Mouse (Mus musculus) embryonic facial prominence, embryonic 14.5 days (tissue): ENCODE data around the gene Birc7. TPM values are rescaled to one million over a fixed set of nuclear protein-coding genes. Genes with fewer than 3 reads are reported as not detected.

ENCODE experiments used
- ATAC-seq: fragments of 200-750 bp; cut with Nextera tagmentation; 2 replicates; pipeline ENCODE4 v1.8.0; 2017; ENCODE audit warnings: low read depth, moderate number of reproducible peaks, moderate TSS enrichment
- DNase-seq: peaks from one replicate; pipeline ENCODE4 v3.0.0-alpha.2; 2015; ENCODE audit warnings: low spot score
- H3K27ac ChIP-seq: fragments of 300-500 bp; sonication (generic); replicated peaks from 2 replicates; pipeline ENCODE4 v1.5.1; 2014; ENCODE audit warnings: low read depth, mild to moderate bottlenecking, low read length, moderate library complexity
- H3K27me3 ChIP-seq: fragments of 300-500 bp; sonication (generic); replicated peaks from 2 replicates; pipeline ENCODE4 v1.6.1; 2014; ENCODE audit warnings: low read length; ENCODE audit not compliant: control insufficient read depth, insufficient read depth
- H3K36me3 ChIP-seq: fragments of 300-500 bp; sonication (generic); 2 replicates; pipeline ENCODE4 v1.6.1; 2014; ENCODE audit warnings: low read length, mixed read lengths; ENCODE audit not compliant: control insufficient read depth, insufficient read depth
- H3K4me1 ChIP-seq: fragments of 300-500 bp; sonication (generic); 2 replicates; pipeline ENCODE4 v1.6.1; 2014; ENCODE audit warnings: antibody characterized with exemption, low read length; ENCODE audit not compliant: control insufficient read depth, insufficient read depth
- H3K4me2 ChIP-seq: fragments of 300-500 bp; sonication (generic); 2 replicates; pipeline ENCODE4 v1.6.1; 2014; ENCODE audit warnings: low read depth, mild to moderate bottlenecking, low read length, moderate library complexity, mixed read lengths
- H3K4me3 ChIP-seq: fragments of 300-500 bp; sonication (generic); 2 replicates; pipeline ENCODE4 v1.5.1; 2014; ENCODE audit warnings: low read depth, mild to moderate bottlenecking, low read length
- H3K9ac ChIP-seq: fragments of 300-500 bp; sonication (generic); 2 replicates; pipeline ENCODE4 v1.6.1; 2014; ENCODE audit warnings: low read depth, mild to moderate bottlenecking, low read length, moderate library complexity, mixed read lengths
- H3K9me3 ChIP-seq: fragments of 300-500 bp; sonication (generic); 2 replicates; pipeline ENCODE4 v1.6.1; 2016; ENCODE audit warnings: low read length; ENCODE audit not compliant: control insufficient read depth
- WGBS: fragments of 180-500 bp; shearing (Covaris S2); extraction: QIAGEN DNeasy Blood & Tissue Kit; methylation state at CpG from one replicate; pipeline ENCODE4 v1.1.7; 2014; 5-methylcytosine and 5-hydroxymethylcytosine counted together
- polyA plus RNA-seq: library from polyadenylated mRNA; unstranded; fragments of >200 nt; fragmentation: Nextera tagmentation; extraction: Ambion mirVana; gene quantifications from 2 replicates; pipeline ENCODE4 v1.2.1, GENCODE M21; 2014

Birc7 gene
- polyA plus RNA-seq, 1 experiment from 2014 or later, result not detected

DNA sequence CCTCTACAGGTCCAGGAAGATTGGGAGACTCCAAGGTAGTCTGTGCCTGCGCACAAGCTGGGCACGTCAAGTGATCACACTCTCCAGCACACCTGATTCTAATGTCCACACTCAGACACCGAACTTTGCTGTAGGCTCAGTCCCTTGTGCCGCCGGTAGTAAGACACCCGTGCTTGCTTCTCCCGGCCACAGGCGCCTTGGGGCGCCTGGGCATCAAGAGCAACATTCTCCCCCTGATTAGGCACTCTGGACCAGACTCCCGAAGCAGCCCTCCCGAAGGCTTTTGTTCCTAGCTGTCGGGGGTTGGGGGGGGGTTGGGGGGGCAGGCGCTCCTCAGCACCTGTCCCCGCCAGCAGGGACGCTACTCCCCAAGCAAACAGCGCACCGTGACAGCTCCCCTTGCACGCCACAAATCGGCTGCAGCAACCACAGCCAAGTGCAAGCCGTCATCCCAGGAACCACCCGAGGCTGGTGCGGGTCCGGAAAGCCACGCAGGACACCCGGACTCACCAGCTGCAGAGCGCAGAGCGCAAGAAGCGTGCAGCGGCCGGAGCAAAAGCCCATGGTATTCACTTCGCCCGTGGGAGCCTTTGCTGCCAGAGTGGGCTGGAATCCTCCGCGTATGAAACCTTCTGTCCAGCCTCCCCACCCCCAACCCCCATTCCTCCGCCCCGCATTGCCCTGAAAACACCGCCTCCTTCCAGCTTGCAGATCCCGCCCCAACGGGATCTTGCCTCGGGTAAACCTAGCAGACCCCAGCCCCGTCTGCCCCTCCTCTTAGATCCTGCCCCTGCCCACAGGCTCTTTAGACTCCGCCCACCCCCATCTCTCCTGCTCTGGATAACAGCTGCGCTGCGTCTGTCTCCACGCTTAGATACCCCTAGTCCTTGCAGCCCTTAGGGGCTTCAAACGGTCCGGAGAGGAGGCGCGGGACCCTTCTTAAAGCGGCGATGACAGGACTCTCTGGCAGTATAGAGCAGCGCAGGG is 25.5 kb downstream of the Birc7 start, which contains the start of gene Nkain4:
Gene Nkain4, minus strand, starts transcription at position 639 of the 987 bp plus-strand sequence.
- Histone ChIP-seq H3K9me3 (no peaks in the 10 kb centered on the region), H3K27me3 (peaks cover 4% of the 10 kb centered on the region), H3K4me1 (peaks cover 18% of the 10 kb centered on the region; the same call in 1 of the 2 replicates), H3K27ac (no peak within 1 kb of the TSS; the same call in 1 of the 2 replicates), H3K4me3 (peak within 1 kb of the TSS; percentile 45), H3K4me2 (peak within 1 kb of the TSS; percentile 79), H3K36me3 (no peaks in the 10 kb centered on the region), H3K9ac (peak within 1 kb of the TSS; percentile 56)
- DNase-seq (peak; percentile 95), ATAC-seq (peak; percentile 94)
- 1% methylated on average over 40 of the region's 52 CpGs for WGBS

DNA sequence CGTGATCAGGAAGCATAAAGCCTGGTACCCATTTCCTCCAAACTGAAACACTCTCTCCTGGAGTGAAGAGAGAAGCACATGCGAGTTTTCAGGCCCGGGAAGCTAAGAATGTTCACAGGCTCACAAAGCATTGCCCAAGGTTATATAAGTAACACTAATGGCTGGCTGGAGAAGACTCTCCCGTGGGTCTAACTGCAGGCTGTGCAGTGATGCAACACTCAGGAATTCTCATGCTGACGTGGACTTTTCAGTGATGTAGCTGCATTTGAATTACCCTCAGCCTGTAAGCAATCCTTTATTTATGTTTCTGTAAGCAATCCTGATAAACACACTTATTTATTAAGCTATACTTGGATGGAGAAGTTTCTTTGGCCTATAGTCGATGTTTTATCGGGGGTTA is 30.8 kb downstream of the Birc7 start:
- H3K9me3 ChIP-seq, result no peaks in the 10 kb centered on the region
- WGBS, result 70% methylated on average over 7 of the region's 7 CpGs
- peaks cover 4% of the 10 kb centered on the region; the same call in 1 of the 2 replicates for H3K27me3 ChIP-seq
- no peak overlapping the region for H3K4me2 ChIP-seq
- no peak overlapping the region for H3K27ac ChIP-seq
- no peak for ATAC-seq
- H3K4me3 ChIP-seq, result no peak overlapping the region
- H3K9ac ChIP-seq, result no peak overlapping the region
- H3K4me1 ChIP-seq, result no peaks in the 10 kb centered on the region
- no peak for DNase-seq
- no peaks in the 10 kb centered on the region for H3K36me3 ChIP-seq

DNA sequence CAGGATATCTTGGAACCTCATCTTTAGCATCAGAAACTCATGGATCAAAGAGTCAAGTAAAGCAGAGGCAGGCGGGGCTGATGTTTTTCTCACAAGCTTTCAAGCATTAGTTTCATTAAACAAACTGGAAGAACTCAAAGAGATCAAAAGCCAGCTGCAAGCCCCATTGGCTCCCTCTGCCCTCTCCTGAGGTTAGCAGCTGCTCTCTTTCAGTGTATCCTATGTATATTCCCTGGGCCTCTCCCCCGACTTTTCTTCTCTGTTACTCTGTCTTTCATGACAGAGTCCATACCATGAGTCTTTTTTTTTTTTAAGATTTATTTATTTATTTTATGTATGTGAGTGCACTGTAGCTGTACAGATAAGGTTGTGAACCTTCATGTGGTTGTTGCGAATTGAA is 31.4 kb downstream of the Birc7 start:
- no peak overlapping the region for H3K4me2 ChIP-seq
- H3K9me3 ChIP-seq, result no peaks in the 10 kb centered on the region
- no peak overlapping the region for H3K27ac ChIP-seq
- DNase-seq (no peak), ATAC-seq (no peak)
- H3K9ac ChIP-seq, result no peak overlapping the region
- no peaks in the 10 kb centered on the region for H3K36me3 ChIP-seq
- peaks cover 4% of the 10 kb centered on the region; the same call in 1 of the 2 replicates for H3K27me3 ChIP-seq
- WGBS, result 69% methylated on average over 3 of the region's 3 CpGs
- no peak overlapping the region for H3K4me3 ChIP-seq
- H3K4me1 ChIP-seq, result no peaks in the 10 kb centered on the region

DNA sequence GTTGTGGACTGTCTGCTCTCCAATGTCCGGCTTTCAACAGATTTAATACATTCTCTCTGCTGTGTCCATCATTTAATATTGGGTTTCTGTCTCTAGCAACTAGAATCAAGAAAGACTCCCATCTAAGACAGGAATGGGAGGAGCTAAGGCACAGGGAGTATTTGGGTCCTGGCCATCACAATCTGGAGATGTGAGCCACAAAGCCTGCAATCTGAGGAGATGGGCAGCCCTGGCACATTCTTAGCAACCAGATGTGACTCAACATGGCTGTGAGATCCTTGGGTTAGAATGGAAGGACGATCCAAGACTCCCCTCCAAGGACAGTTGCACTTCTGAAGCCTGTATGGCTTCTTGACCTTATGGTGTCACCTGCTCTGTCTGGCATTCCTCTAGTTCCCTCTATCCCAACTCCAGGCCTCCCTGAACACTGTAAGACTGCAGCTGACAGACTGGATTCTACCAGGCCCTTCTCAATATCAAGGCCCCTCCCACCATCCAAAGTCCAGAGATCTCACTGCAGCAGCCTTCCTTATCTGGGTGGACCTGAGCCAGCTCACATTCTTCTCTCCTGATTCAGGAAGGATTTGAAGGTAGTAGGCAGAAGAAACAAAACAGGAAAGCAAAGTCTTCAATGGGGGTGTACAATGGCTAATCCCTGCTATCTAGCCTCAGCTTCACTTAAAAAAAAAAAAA is 33.9 kb downstream of the Birc7 start:
- Histone ChIP-seq H3K9me3 (no peaks in the 10 kb centered on the region), H3K36me3 (no peaks in the 10 kb centered on the region), H3K4me2 (no peak overlapping the region), H3K4me1 (no peaks in the 10 kb centered on the region), H3K9ac (no peak overlapping the region), H3K27ac (no peak overlapping the region), H3K27me3 (no peaks in the 10 kb centered on the region), H3K4me3 (no peak overlapping the region)
- no peak for DNase-seq
- 74% methylated on average over 2 of the region's 2 CpGs for WGBS
- ATAC-seq, result no peak

DNA sequence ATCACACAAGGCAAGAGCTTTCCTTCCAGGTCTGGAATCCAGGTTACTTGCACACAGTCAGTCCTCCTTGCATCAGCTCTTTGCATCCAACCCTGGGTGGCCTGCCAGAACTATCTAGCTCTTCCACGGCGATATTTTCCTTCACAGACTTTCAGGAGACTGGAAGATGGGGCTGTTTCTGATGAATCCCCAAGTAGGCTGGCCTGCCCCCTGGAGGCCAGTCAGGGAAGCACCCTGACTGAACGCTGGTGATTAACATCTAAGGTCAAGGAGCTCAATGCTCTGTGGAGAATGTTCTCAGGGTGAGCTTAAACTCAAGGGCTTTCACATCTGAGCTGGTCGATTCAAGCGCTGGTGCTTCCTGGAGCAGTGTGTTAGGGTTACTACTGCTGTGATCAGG is 35.1 kb downstream of the Birc7 start:
- Histone ChIP-seq H3K4me3 (no peak overlapping the region), H3K4me1 (peaks cover 6% of the 10 kb centered on the region), H3K4me2 (no peak overlapping the region), H3K9me3 (no peaks in the 10 kb centered on the region), H3K36me3 (0 out of 2 replicates have a peak, but pooled peaks cover 2% of the 10 kb centered on the region), H3K27ac (no peak overlapping the region), H3K27me3 (no peaks in the 10 kb centered on the region), H3K9ac (no peak overlapping the region)
- 5% methylated on average over 5 of the region's 5 CpGs for WGBS
- DNase-seq, result peak; percentile 51
- ATAC-seq, result no peak

DNA sequence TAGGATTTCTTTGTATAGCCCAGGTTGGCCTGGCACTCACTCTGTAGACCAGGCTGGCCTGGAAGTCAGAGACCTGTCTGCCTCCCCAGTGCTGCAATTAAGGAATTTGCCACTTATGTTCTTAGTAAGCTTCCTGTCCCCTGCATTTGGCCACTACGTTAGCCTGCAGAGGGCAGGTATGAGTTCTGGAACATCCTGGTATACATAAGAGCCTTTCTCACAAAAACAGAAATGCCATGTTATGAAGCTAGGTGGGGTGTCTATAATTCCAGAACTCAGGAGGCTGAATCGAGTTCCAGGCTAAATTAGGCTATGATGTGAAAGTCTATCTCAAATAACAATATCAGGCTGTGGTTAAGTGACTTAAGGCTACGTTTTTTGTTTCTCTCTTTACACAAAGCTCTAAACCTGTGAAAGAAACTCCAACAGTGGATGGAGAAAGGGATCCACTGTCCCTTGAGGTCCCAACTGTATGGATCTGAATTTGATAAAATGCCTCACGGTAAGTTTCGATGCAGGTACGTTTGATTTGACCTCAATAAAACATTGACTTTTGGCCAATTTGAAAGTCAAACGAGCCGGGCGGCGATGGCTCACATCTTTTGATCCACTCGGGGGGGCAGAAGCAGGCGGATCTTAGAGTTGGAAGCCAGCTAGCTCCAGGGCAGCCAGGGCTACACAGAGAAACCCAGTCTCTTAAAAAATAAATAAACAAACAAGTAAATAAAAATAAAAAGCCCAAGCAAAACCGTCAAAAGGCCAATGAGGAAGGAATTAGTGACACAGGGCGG is 37.5 kb downstream of the Birc7 start:
- H3K4me2 ChIP-seq, result peak overlapping the region; percentile 67
- no peaks in the 10 kb centered on the region for H3K27me3 ChIP-seq
- DNase-seq, result peak; percentile 64
- 11% methylated on average over 14 of the region's 14 CpGs for WGBS
- H3K27ac ChIP-seq, result peak overlapping the region; percentile 84
- H3K4me1 ChIP-seq, result peaks cover 6% of the 10 kb centered on the region
- H3K9ac ChIP-seq, result peak overlapping the region; percentile 96
- peaks cover 22% of the 10 kb centered on the region for H3K36me3 ChIP-seq
- no peaks in the 10 kb centered on the region for H3K9me3 ChIP-seq
- ATAC-seq, result peak; percentile 19; the same call in 1 of the 2 replicates
- peak overlapping the region; percentile 80 for H3K4me3 ChIP-seq

DNA sequence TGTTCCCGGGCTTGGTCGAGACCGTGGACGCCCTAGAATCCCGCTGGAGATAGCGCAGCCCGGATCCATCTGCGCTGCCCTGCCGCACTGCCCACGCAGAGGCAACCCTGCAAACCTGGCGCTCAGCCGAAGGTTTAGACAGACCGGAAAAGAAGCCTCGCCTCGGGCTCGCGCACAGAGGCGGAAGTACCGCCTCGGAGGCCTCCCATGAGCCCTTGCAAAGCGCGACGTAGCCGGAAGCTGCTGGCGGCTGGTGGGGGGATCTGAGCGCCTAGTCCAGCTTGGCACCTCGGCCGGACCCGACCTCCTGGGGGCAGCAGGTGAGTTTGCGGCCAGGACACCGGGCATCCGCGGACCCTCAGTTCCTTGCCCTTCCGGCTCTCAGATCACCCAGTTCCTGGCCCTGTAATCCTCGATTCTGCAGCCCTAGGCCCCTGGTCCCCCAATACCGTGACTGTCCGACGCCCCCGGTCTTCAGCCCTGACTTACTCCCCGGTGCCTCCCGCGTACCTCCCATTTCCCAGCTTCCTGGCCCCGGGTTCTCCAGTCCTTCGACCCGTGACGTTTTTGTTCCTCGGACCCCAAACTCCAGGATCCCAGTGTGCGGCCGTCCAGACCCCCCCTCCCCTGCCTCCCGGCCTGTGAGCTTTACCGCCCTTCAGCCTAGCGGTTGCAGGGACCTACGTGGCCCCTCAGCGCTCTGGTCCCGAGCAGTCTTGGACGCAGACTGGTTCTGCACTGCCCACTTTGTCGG is 38.4 kb downstream of the Birc7 start, which contains the start of gene Arfgap1:
Gene Arfgap1, plus strand, starts transcription at position 216 of the 754 bp plus-strand sequence.
- H3K4me2 ChIP-seq, result peak within 1 kb of the TSS; percentile 67
- H3K9me3 ChIP-seq, result no peaks in the 10 kb centered on the region
- H3K4me1 ChIP-seq, result peaks cover 6% of the 10 kb centered on the region
- H3K27ac ChIP-seq, result peak within 1 kb of the TSS; percentile 84
- peaks cover 31% of the 10 kb centered on the region for H3K36me3 ChIP-seq
- ATAC-seq, result peak; percentile 93
- DNase-seq, result peak; percentile 96
- peak within 1 kb of the TSS; percentile 80 for H3K4me3 ChIP-seq
- H3K27me3 ChIP-seq, result no peaks in the 10 kb centered on the region
- peak within 1 kb of the TSS; percentile 96 for H3K9ac ChIP-seq
- WGBS, result under 1% methylated on average over 48 of the region's 57 CpGs
